Mouse (Mus musculus): Measurements from ENCODE around the gene Prom1. TPM values are rescaled to one million over a fixed set of nuclear protein-coding genes. Genes with fewer than 3 reads are reported as not detected.

The Prom1 gene
- total and polyA plus RNA-seq, 2 experiments from 2014 or later, result 13.4 to 14.2 TPM

DNA sequence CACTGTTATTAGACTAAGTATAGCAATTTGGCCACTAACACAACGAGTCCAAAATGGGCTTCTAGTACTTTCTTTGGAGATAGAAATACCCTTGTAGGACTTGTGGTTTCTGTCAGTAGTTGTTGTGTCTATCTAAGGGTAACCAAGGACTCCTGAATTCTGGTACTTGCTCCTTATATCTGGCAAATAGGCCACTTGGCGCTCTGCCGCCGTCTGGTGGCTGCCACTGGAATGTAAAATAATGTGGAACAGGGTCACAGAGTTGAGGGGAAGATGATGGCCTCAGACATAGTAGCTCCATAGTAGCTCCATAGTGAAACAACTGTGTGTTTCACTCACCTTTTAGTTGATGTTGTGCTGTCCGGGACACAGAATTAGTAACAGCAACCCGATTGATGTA, 111.5 kb downstream of the Prom1 start:
- Histone ChIP-seq H3K4me1 (ENCODE audit: insufficient read depth, low read length) (no peaks in the 10 kb centered on the region), H3K9ac (replicated peaks; ENCODE audit: low read length, poor library complexity, severe bottlenecking) (no peak overlapping the region), H3K27ac (ENCODE audit: low read depth, low read length) (no peak overlapping the region), H3K4me3 (ENCODE audit: low read depth, low read length) (no peak overlapping the region), H3K27me3 (ENCODE audit: insufficient read depth, low read length) (no peaks in the 10 kb centered on the region), H3K4me2 (ENCODE audit: low read depth, low read length, poor library complexity, severe bottlenecking) (no peak overlapping the region), H3K36me3 (ENCODE audit: insufficient read depth, low read length) (no peaks in the 10 kb centered on the region), H3K9me3 (ENCODE audit: low read length) (no peaks in the 10 kb centered on the region)
- peak; percentile 70 for TF ChIP-seq CTCF (IDR thresholded peaks at IDR 0.05)
- WGBS, result 66% methylated on average over 6 of the region's 6 CpGs
- ATAC-seq (ENCODE audit: low FRiP score) (no peak), DNase-seq (ENCODE audit: low spot score) (peak; percentile 17)

DNA sequence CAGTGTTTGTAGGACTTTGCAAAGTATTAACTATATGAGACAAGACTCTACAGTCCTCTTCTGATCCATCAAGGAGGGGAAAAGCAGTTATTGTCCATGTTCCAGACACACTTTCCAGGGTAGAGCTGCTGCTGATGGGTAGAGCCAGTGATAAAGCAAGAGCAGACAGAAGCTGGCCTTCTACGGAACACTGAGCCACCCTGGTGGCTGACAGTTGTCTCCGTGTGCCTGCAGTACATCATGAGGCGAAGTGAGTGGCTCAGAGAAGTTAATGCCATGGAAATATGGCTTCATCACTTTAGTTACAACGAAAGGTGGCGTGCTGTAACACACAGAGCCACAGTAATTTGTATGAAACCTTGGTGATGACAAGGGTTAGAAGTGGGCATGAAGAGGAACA, 112.8 kb downstream of the Prom1 start:
- DNase-seq (ENCODE audit: low spot score), result no peak
- Histone ChIP-seq H3K9ac (replicated peaks; ENCODE audit: low read length, poor library complexity, severe bottlenecking) (no peak overlapping the region), H3K4me2 (ENCODE audit: low read depth, low read length, poor library complexity, severe bottlenecking) (no peak overlapping the region), H3K27me3 (ENCODE audit: insufficient read depth, low read length) (no peaks in the 10 kb centered on the region), H3K4me1 (ENCODE audit: insufficient read depth, low read length) (no peaks in the 10 kb centered on the region), H3K9me3 (ENCODE audit: low read length) (no peaks in the 10 kb centered on the region), H3K27ac (ENCODE audit: low read depth, low read length) (no peak overlapping the region), H3K36me3 (ENCODE audit: insufficient read depth, low read length) (no peaks in the 10 kb centered on the region), H3K4me3 (ENCODE audit: low read depth, low read length) (no peak overlapping the region)
- 83% methylated on average over 5 of the region's 5 CpGs for WGBS
- ATAC-seq (ENCODE audit: low FRiP score), result no peak
- no peak for TF ChIP-seq CTCF (IDR thresholded peaks at IDR 0.05)

DNA sequence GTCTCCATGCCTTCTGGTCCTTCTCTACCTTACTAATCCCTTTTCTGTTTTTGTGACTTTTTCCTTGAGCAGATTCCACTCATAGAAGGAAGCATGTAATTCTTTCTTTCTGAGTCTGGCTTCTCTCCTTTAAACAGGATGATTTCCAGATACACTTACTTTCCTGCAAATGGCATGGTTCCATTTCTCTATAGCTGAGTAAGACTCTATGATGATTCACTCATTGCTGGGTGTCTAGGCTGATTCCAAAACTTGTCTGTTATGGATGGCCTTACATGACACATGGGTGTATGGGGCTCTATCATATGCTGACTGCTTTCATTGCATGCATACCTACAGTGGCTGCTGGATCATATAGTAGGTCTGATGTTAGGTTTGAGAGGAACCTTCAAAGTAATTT, 115.6 kb downstream of the Prom1 start:
- Histone ChIP-seq H3K27ac (ENCODE audit: low read depth, low read length) (no peak overlapping the region), H3K27me3 (ENCODE audit: insufficient read depth, low read length) (no peaks in the 10 kb centered on the region), H3K4me3 (ENCODE audit: low read depth, low read length) (no peak overlapping the region), H3K9me3 (ENCODE audit: low read length) (no peaks in the 10 kb centered on the region), H3K4me1 (ENCODE audit: insufficient read depth, low read length) (no peaks in the 10 kb centered on the region), H3K4me2 (ENCODE audit: low read depth, low read length, poor library complexity, severe bottlenecking) (no peak overlapping the region), H3K9ac (replicated peaks; ENCODE audit: low read length, poor library complexity, severe bottlenecking) (no peak overlapping the region), H3K36me3 (ENCODE audit: insufficient read depth, low read length) (no peaks in the 10 kb centered on the region)
- no peak for TF ChIP-seq CTCF (IDR thresholded peaks at IDR 0.05)
- DNase-seq (ENCODE audit: low spot score) (no peak), ATAC-seq (ENCODE audit: low FRiP score) (no peak)

DNA sequence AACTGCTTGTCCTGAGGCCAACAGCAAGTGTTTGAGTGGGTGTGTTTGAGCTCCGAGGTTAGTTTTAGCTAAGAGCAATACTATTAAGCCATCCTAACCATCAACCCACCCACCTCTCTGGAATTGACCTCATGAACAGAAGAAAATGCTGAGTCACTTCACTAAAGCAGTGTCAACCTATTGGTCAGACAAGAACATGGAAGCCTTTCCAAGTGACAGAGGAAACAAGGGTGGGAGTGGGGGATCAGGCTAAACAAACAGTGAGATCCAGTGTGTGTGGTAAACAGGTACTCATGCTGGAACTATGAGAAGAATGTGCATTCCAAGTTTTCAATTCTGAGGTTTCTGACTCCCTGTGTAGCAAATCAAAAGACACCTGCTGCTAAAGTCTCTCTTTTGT, 118.9 kb downstream of the Prom1 start:
- no peaks in the 10 kb centered on the region for H3K36me3 ChIP-seq (ENCODE audit: insufficient read depth, low read length)
- no peaks in the 10 kb centered on the region for H3K9me3 ChIP-seq (ENCODE audit: low read length)
- H3K27me3 ChIP-seq (ENCODE audit: insufficient read depth, low read length), result no peaks in the 10 kb centered on the region
- 33% methylated on average over 1 of the region's 1 CpGs for WGBS
- DNase-seq (ENCODE audit: low spot score) (no peak), ATAC-seq (ENCODE audit: low FRiP score) (no peak)
- TF ChIP-seq CTCF (IDR thresholded peaks at IDR 0.05), result no peak
- no peak overlapping the region for H3K9ac ChIP-seq (replicated peaks; ENCODE audit: low read length, poor library complexity, severe bottlenecking)
- no peak overlapping the region for H3K4me3 ChIP-seq (ENCODE audit: low read depth, low read length)
- H3K4me2 ChIP-seq (ENCODE audit: low read depth, low read length, poor library complexity, severe bottlenecking), result no peak overlapping the region
- no peak overlapping the region for H3K27ac ChIP-seq (ENCODE audit: low read depth, low read length)
- H3K4me1 ChIP-seq (ENCODE audit: insufficient read depth, low read length), result no peaks in the 10 kb centered on the region

- DNase-seq (ENCODE audit: low spot score) (no peak), ATAC-seq (ENCODE audit: low FRiP score) (no peak)
- Histone ChIP-seq H3K27me3 (ENCODE audit: insufficient read depth, low read length) (no peaks in the 10 kb centered on the region), H3K9ac (replicated peaks; ENCODE audit: low read length, poor library complexity, severe bottlenecking) (no peak within 1 kb of the TSS), H3K27ac (ENCODE audit: low read depth, low read length) (no peak within 1 kb of the TSS), H3K4me2 (ENCODE audit: low read depth, low read length, poor library complexity, severe bottlenecking) (no peak within 1 kb of the TSS), H3K36me3 (ENCODE audit: insufficient read depth, low read length) (no peaks in the 10 kb centered on the region), H3K4me1 (ENCODE audit: insufficient read depth, low read length) (no peaks in the 10 kb centered on the region), H3K4me3 (ENCODE audit: low read depth, low read length) (no peak within 1 kb of the TSS), H3K9me3 (ENCODE audit: low read length) (no peaks in the 10 kb centered on the region)
- TF ChIP-seq CTCF (IDR thresholded peaks at IDR 0.05), result no peak
- 63% methylated on average over 4 of the region's 4 CpGs for whole genome bisulfite sequencing
Observed at GRCm38 (mm10) chr5:43981620-43982019, 120.2 kb downstream of the Prom1 start, which contains the start of gene Fgfbp1. Gene Fgfbp1, minus strand, starts transcription at chr5:43981779.

- Histone ChIP-seq H3K27ac (ENCODE audit: low read depth, low read length) (no peak overlapping the region), H3K27me3 (ENCODE audit: insufficient read depth, low read length) (no peaks in the 10 kb centered on the region), H3K4me1 (ENCODE audit: insufficient read depth, low read length) (no peaks in the 10 kb centered on the region), H3K36me3 (ENCODE audit: insufficient read depth, low read length) (no peaks in the 10 kb centered on the region), H3K4me2 (ENCODE audit: low read depth, low read length, poor library complexity, severe bottlenecking) (no peak overlapping the region), H3K9me3 (ENCODE audit: low read length) (no peaks in the 10 kb centered on the region), H3K4me3 (ENCODE audit: low read depth, low read length) (no peak overlapping the region), H3K9ac (replicated peaks; ENCODE audit: low read length, poor library complexity, severe bottlenecking) (no peak overlapping the region)
- no peak for TF ChIP-seq CTCF (IDR thresholded peaks at IDR 0.05)
- ATAC-seq (ENCODE audit: low FRiP score) (no peak), DNase-seq (ENCODE audit: low spot score) (no peak)
- 77% methylated on average over 2 of the region's 2 CpGs for WGBS
Observed at GRCm38 (mm10) chr5:43980397-43980796, 121.4 kb downstream of the Prom1 start.

All from midbrain, postnatal 0 days (tissue).